Mouse (Mus musculus): ENCODE measurements at regions not wholly inside any gene's neighbourhood (a gene's known extent, or its start where the extent isn't known, plus 50 kb on each side); places are given as distances from the start of the nearest gene placed in this dataset.
"Not testable (repeated sequence)": the region's sequence is repeated elsewhere in the genome, so short reads cannot be mapped to it uniquely, and the experiment has no call there.

- WGBS = 39% methylated on average over 3 of the region's 3 CpGs
- DNase-seq (ENCODE audit: low read depth, low spot score) = no peak
Measured at GRCm38 (mm10) chr12:27992152-27992551, 560.0 kb downstream of the Dcdc2c start.

- DNase-seq (ENCODE audit: low read depth, low spot score) = no peak
- 82% methylated on average over 3 of the region's 3 CpGs for WGBS
Measured at GRCm38 (mm10) chr12:27984261-27984841, 567.8 kb downstream of the Dcdc2c start.

- no peak for DNase-seq (ENCODE audit: low read depth, low spot score)
- 50% methylated on average over 8 of the region's 8 CpGs for WGBS
Measured at GRCm38 (mm10) chr12:27978257-27978931, 573.8 kb downstream of the Dcdc2c start.

GRCm38 (mm10) chr12:27977548-27978256, 574.5 kb downstream of the Dcdc2c start:
- DNase-seq (ENCODE audit: low read depth, low spot score) = no peak
- WGBS = 56% methylated on average over 9 of the region's 9 CpGs

- no peak for DNase-seq (ENCODE audit: low read depth, low spot score)
- 68% methylated on average over 3 of the region's 3 CpGs for WGBS
Measured at GRCm38 (mm10) chr12:27962908-27963307, 589.3 kb downstream of the Dcdc2c start.

GRCm38 (mm10) chr12:27960064-27960463, 592.1 kb downstream of the Dcdc2c start:
- DNase-seq (ENCODE audit: low read depth, low spot score) = no peak
- WGBS = 26% methylated on average over 6 of the region's 6 CpGs

GRCm38 (mm10) chr12:27947646-27948045, 604.6 kb downstream of the Dcdc2c start:
- 26% methylated on average over 3 of the region's 3 CpGs for WGBS
- DNase-seq (ENCODE audit: low read depth, low spot score) = no peak

- 45% methylated on average over 7 of the region's 7 CpGs for WGBS
- no peak for DNase-seq (ENCODE audit: low read depth, low spot score)
Measured at GRCm38 (mm10) chr12:27946866-27947459, 604.6 kb upstream of the Sox11 start.

GRCm38 (mm10) chr12:27945411-27945810, 603.0 kb upstream of the Sox11 start:
- no peak for DNase-seq (ENCODE audit: low read depth, low spot score)
- 47% methylated on average over 2 of the region's 2 CpGs for WGBS

- WGBS = 46% methylated on average over 1 of the region's 1 CpGs
- DNase-seq (ENCODE audit: low read depth, low spot score) = no peak
Measured at GRCm38 (mm10) chr12:27941053-27941452, 598.7 kb upstream of the Sox11 start.

- WGBS = 37% methylated on average over 7 of the region's 7 CpGs
- DNase-seq (ENCODE audit: low read depth, low spot score) = no peak
Measured at GRCm38 (mm10) chr12:27932382-27933140, 590.2 kb upstream of the Sox11 start.

- DNase-seq (ENCODE audit: low read depth, low spot score) = no peak
- 57% methylated on average over 11 of the region's 11 CpGs for WGBS
Measured at GRCm38 (mm10) chr12:27928366-27928963, 586.1 kb upstream of the Sox11 start.

- 90% methylated on average over 6 of the region's 6 CpGs for WGBS
- no peak for DNase-seq (ENCODE audit: low read depth, low spot score)
Measured at GRCm38 (mm10) chr12:27926730-27927129, 584.4 kb upstream of the Sox11 start.

GRCm38 (mm10) chr12:27920607-27921006, 578.2 kb upstream of the Sox11 start:
- 54% methylated on average over 1 of the region's 1 CpGs for WGBS

GRCm38 (mm10) chr12:27916401-27916920, 574.1 kb upstream of the Sox11 start:
- WGBS = 23% methylated on average over 3 of the region's 3 CpGs
- DNase-seq (ENCODE audit: low read depth, low spot score) = no peak

More at GRCm38 (mm10) chr12:27920607-27921006, 578.2 kb upstream of the Sox11 start:
- DNase-seq (ENCODE audit: low read depth, low spot score) = no peak

GRCm38 (mm10) chr12:27909417-27910100, 567.2 kb upstream of the Sox11 start:
- DNase-seq (ENCODE audit: low read depth, low spot score) = no peak
- 89% methylated on average over 5 of the region's 5 CpGs for WGBS

- not testable (repeated sequence) for DNase-seq (ENCODE audit: low read depth, low spot score)
Measured at GRCm38 (mm10) chr12:27896682-27897081, 554.3 kb upstream of the Sox11 start.

GRCm38 (mm10) chr12:27881720-27882119, 539.3 kb upstream of the Sox11 start:
- no peak for DNase-seq (ENCODE audit: low read depth, low spot score)
- 18% methylated on average over 4 of the region's 4 CpGs for WGBS

GRCm38 (mm10) chr12:27866421-27866820, 524.0 kb upstream of the Sox11 start:
- no peak for DNase-seq (ENCODE audit: low read depth, low spot score)
- 39% methylated on average over 1 of the region's 1 CpGs for WGBS

Measured in large intestine, adult 2 months (tissue).